Mouse (Mus musculus) embryonic facial prominence, embryonic 12.5 days (tissue): Measurements from ENCODE around the gene Ctbs. TPM values are rescaled to one million over a fixed set of nuclear protein-coding genes. Genes with fewer than 3 reads are reported as not detected.
"Not testable (repeated sequence)": the region's sequence is repeated elsewhere in the genome, so short reads cannot be mapped to it uniquely, and the experiment has no call there.

Source experiments
- ATAC-seq: fragments of 200-750 bp; cut with Nextera tagmentation; 2 replicates; pipeline ENCODE4 v1.8.0; 2017; ENCODE audit not compliant: insufficient number of reproducible peaks, insufficient read depth, low FRiP score, low TSS enrichment
- H3K27ac ChIP-seq: fragments of 300-500 bp; sonication (generic); 2 replicates; pipeline ENCODE4 v1.5.1; 2016; ENCODE audit warnings: mild to moderate bottlenecking
- H3K27me3 ChIP-seq: fragments of 300-500 bp; sonication (generic); 2 replicates; pipeline ENCODE4 v1.6.1; 2016; ENCODE audit warnings: mild to moderate bottlenecking, moderate library complexity
- H3K36me3 ChIP-seq: fragments of 300-500 bp; sonication (generic); 2 replicates; pipeline ENCODE4 v1.6.1; 2016; ENCODE audit warnings: mild to moderate bottlenecking
- H3K4me1 ChIP-seq: fragments of 300-500 bp; sonication (generic); 2 replicates; pipeline ENCODE4 v1.6.1; 2016
- H3K4me2 ChIP-seq: fragments of 300-500 bp; sonication (generic); replicated peaks from 2 replicates; pipeline ENCODE4 v1.6.1; 2016; ENCODE audit warnings: mild to moderate bottlenecking, moderate library complexity
- H3K4me3 ChIP-seq: fragments of 300-500 bp; sonication (generic); 2 replicates; pipeline ENCODE4 v1.5.1; 2016; ENCODE audit warnings: mild to moderate bottlenecking
- H3K9ac ChIP-seq: fragments of 300-500 bp; sonication (generic); 2 replicates; pipeline ENCODE4 v1.6.1; 2016; ENCODE audit warnings: mild to moderate bottlenecking, moderate library complexity
- H3K9me3 ChIP-seq: fragments of 300-500 bp; sonication (generic); 2 replicates; pipeline ENCODE4 v1.6.1; 2016; ENCODE audit warnings: mild to moderate bottlenecking, moderate library complexity
- whole genome bisulfite sequencing: fragments of 180-500 bp; shearing (Covaris S2); methylation state at CpG from one replicate; pipeline ENCODE4 v1.1.7; 2016; 5-methylcytosine and 5-hydroxymethylcytosine counted together
- polyA plus RNA-seq: library from polyadenylated mRNA; unstranded; fragments of >200 nt; fragmentation: Nextera tagmentation; extraction: Ambion mirVana; gene quantifications from 2 replicates; pipeline ENCODE4 v1.2.1, GENCODE M21; 2016

The Ctbs gene
- polyA plus RNA-seq, 1 experiment from 2014 or later = 10.6 TPM

DNA sequence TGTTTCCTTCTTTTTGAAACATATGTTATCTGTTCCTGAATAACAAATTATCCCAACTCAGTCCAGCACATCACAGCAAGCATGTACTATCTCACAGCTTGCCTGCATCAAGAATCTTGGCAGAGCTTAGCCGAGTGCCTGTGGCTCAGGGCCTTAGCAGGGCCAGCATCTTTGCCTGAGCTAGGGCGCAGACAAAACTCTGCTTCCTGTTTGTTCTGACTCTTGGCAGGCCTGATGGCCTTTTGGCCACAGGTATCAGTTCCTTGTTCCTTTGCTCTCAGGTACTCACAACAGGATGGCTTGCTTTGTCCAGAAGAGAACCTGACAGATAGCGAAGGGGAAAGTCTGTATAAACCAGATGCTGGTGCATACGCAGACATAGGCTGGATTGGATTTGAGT, 35.6 kb upstream of the Ctbs start:
- Histone ChIP-seq H3K9ac (no peak overlapping the region), H3K9me3 (no peaks in the 10 kb centered on the region), H3K4me1 (no peaks in the 10 kb centered on the region), H3K27ac (no peak overlapping the region), H3K27me3 (no peaks in the 10 kb centered on the region), H3K36me3 (peaks cover 9% of the 10 kb centered on the region), H3K4me3 (no peak overlapping the region), H3K4me2 (no peak overlapping the region)
- ATAC-seq = no peak
- WGBS = 92% methylated on average over 4 of the region's 4 CpGs

DNA sequence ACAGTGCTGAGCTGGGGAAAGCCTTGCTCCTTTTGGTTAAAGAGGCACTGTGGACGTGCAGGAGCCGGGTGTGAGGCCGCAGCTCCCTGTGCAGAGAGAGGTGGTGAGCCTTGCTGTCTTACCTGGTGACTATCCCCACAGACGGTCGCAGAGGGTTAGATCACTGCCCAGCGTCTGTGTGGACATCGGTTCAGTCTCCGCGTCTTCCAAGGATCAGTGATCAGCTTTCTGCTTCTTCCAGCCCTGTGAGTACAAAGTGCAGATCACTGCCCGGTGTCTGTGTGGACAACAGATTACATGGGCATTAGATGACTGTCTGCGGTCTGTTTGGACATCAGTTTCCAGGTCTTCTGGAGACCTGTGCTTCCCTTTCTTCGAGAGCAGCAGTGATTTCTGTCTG, 35.0 kb upstream of the Ctbs start:
- WGBS = 91% methylated on average over 12 of the region's 12 CpGs

DNA sequence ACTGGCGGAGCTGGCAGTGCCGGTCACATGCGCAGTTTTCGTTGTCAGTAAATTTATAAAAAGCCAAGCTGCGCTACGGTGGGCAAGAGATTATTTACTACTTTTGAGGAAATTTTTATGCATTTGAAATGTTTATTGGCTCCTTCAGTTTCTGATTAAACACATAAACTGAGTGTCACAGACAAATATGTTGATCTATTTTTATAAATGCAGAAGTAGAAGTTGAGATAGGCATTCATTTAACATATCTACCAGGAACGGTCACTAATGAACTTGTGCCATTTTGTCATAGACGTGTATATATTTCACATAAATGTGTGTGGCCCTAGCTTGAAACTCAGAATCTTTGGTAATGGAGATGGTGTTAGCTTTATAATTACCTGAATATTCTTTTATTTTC, 31.7 kb upstream of the Ctbs start:
- no peak for ATAC-seq
- peaks cover 24% of the 10 kb centered on the region for H3K36me3 ChIP-seq
- no peak overlapping the region for H3K4me2 ChIP-seq
- 97% methylated on average over 8 of the region's 8 CpGs for WGBS
- no peaks in the 10 kb centered on the region for H3K27me3 ChIP-seq
- no peak overlapping the region for H3K9ac ChIP-seq
- H3K4me3 ChIP-seq = no peak overlapping the region
- H3K4me1 ChIP-seq = no peaks in the 10 kb centered on the region
- no peaks in the 10 kb centered on the region for H3K9me3 ChIP-seq
- no peak overlapping the region for H3K27ac ChIP-seq

More for the DNA sequence above, 35.0 kb upstream of the Ctbs start:
- Histone ChIP-seq H3K36me3 (peaks cover 15% of the 10 kb centered on the region), H3K4me2 (no peak overlapping the region), H3K27ac (no peak overlapping the region), H3K9ac (no peak overlapping the region), H3K9me3 (no peaks in the 10 kb centered on the region), H3K27me3 (no peaks in the 10 kb centered on the region), H3K4me3 (no peak overlapping the region), H3K4me1 (no peaks in the 10 kb centered on the region)
- no peak for ATAC-seq

DNA sequence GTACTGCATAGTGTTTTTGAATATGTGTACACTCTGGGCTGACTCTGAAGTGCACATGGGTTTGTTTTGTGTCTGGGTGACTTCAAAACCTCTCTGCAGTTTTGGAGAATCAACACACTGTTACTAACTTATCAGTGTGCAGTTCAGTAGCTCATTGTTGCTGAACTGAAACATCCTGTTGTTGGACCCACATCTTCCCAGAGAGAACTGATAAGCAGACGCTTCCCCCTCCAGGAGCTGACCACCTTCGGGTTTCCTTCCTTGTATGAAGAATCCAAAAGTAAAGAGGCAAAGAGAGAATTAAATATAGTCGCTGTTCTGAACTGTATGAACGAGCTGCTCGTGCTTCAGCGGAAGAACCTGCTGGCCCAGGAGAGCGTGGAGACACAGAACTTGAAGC, 30.7 kb upstream of the Ctbs start:
- no peak for ATAC-seq
- H3K36me3 ChIP-seq = peaks cover 27% of the 10 kb centered on the region
- no peak overlapping the region for H3K27ac ChIP-seq
- no peaks in the 10 kb centered on the region for H3K4me1 ChIP-seq
- H3K9me3 ChIP-seq = no peaks in the 10 kb centered on the region
- no peaks in the 10 kb centered on the region for H3K27me3 ChIP-seq
- H3K4me2 ChIP-seq = no peak overlapping the region
- 87% methylated on average over 7 of the region's 7 CpGs for WGBS
- no peak overlapping the region for H3K9ac ChIP-seq
- no peak overlapping the region for H3K4me3 ChIP-seq

DNA sequence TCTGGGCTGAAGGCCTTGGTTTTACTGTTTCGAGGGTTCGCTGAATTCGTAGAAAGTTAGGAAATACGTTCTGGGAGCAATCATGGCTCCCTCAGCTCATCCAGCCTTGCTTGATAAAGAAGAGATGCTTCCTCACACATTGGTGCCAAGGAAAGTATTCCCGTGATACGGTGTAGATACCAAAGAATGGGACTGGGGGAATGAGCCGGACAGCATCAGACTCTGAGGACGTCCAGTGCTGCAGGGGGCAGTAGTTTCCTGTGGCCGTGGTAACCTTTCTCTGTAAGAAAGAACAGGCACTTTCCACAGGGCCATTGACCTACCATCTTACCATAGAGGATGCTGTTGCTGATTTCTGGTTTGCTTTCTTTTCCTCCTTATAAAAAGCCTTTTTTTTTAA, 30.1 kb upstream of the Ctbs start:
- no peak for ATAC-seq
- no peaks in the 10 kb centered on the region for H3K4me1 ChIP-seq
- 91% methylated on average over 9 of the region's 9 CpGs for WGBS
- no peak overlapping the region for H3K4me3 ChIP-seq
- H3K9ac ChIP-seq = no peak overlapping the region
- H3K9me3 ChIP-seq = no peaks in the 10 kb centered on the region
- H3K27ac ChIP-seq = no peak overlapping the region
- H3K4me2 ChIP-seq = no peak overlapping the region
- H3K27me3 ChIP-seq = no peaks in the 10 kb centered on the region
- peaks cover 27% of the 10 kb centered on the region for H3K36me3 ChIP-seq

DNA sequence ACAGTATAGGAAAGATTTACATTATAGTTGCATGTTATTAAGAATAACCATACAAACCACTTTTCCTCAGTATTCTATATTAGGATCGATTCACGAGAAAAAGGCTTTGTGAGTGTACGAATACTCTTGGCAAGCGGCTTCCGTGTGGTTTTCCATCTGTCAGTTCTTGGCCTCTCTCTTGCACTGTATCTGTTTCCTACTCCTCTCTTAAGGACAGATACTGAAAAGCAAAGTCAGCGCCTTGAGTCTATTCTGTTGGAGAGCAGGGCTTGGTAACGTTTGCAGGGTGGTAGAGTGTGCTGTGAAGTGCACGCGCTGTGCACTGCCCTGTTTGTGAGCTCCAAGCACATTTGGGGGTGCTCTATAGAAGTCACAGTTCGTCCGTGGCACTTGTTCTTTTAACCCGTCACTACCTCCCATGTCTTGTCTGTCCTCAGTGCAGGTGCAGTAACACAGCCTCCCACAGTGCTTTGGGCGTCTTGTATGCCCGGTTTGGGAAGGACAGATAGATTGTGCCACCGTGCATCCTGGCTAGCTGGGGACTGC, 29.5 kb upstream of the Ctbs start:
- Histone ChIP-seq H3K27me3 (no peaks in the 10 kb centered on the region), H3K9me3 (no peaks in the 10 kb centered on the region), H3K27ac (no peak overlapping the region), H3K36me3 (peaks cover 27% of the 10 kb centered on the region), H3K4me1 (no peaks in the 10 kb centered on the region), H3K4me2 (no peak overlapping the region), H3K9ac (no peak overlapping the region), H3K4me3 (no peak overlapping the region)
- no peak for ATAC-seq
- WGBS = 94% methylated on average over 15 of the region's 15 CpGs

- Histone ChIP-seq H3K4me2 (no peak overlapping the region), H3K9me3 (no peaks in the 10 kb centered on the region), H3K4me1 (no peaks in the 10 kb centered on the region), H3K9ac (no peak overlapping the region), H3K36me3 (peaks cover 30% of the 10 kb centered on the region), H3K27ac (no peak overlapping the region), H3K27me3 (no peaks in the 10 kb centered on the region), H3K4me3 (no peak overlapping the region)
- 26% methylated on average over 8 of the region's 8 CpGs for WGBS
- no peak for ATAC-seq
These were observed 27.8 kb upstream of the Ctbs start for GRCm38 (mm10) chr3:146421787-146422186.

DNA sequence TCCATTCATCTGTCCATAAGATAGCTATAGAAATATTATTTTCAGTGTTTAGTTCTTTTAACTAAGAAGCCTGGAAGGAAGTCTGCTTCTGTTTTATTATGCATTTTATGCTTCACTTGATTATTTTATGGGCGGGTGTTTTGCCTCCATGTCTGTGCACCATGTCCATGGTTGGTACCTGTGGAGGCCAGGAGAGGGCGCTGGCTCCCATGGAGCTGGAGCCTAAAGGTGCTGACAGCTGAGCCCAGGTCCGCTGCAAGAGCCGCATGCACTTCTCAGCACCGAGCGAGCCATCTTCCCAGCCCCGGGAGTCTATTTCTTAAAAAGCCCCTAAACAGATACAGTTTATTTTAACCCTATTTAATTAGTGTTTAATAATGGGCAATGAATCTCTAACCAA, 25.9 kb upstream of the Ctbs start:
- ATAC-seq = no peak
- H3K9me3 ChIP-seq = no peaks in the 10 kb centered on the region
- H3K4me2 ChIP-seq = no peak overlapping the region
- H3K4me1 ChIP-seq = no peaks in the 10 kb centered on the region
- 87% methylated on average over 7 of the region's 7 CpGs for WGBS
- H3K4me3 ChIP-seq = no peak overlapping the region
- H3K27ac ChIP-seq = no peak overlapping the region
- peaks cover 34% of the 10 kb centered on the region for H3K36me3 ChIP-seq
- no peaks in the 10 kb centered on the region for H3K27me3 ChIP-seq
- H3K9ac ChIP-seq = no peak overlapping the region

DNA sequence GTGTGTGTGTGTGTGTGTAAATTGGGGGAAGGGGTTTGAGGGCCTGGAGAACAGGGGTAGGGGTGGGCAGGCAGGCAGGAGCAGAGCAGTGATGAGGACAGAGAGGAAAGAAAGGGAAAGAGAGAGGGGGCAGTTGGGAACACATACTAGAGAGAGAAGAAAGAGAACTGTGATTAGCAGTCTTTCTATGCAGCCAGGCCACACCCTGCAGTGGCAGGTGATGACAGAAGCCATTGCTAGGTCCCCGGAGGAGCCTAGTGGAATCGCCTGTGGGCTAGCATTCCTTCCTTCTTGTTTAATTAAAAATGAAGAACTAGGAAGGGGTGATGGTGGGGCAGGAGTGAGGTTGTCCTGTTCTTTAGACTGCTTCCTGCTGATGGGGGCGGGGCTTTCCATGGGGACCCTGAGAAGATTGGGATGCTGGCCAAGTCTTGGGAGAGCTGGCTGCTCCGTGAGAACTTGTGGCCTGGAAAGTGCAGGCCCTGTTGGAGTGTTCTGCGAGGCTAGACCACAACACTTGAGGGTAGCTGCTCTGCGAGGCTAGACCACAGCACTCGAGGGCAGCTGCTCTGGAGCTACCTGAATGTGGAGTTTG, 25.2 kb upstream of the Ctbs start:
- no peaks in the 10 kb centered on the region for H3K4me1 ChIP-seq
- H3K27me3 ChIP-seq = no peaks in the 10 kb centered on the region
- H3K4me3 ChIP-seq = no peak overlapping the region
- H3K9ac ChIP-seq = no peak overlapping the region; the same call in 1 of the 2 replicates
- H3K36me3 ChIP-seq = peaks cover 33% of the 10 kb centered on the region
- no peak overlapping the region for H3K4me2 ChIP-seq
- 69% methylated on average over 7 of the region's 7 CpGs for WGBS
- no peak for ATAC-seq
- no peaks in the 10 kb centered on the region for H3K9me3 ChIP-seq
- H3K27ac ChIP-seq = no peak overlapping the region

DNA sequence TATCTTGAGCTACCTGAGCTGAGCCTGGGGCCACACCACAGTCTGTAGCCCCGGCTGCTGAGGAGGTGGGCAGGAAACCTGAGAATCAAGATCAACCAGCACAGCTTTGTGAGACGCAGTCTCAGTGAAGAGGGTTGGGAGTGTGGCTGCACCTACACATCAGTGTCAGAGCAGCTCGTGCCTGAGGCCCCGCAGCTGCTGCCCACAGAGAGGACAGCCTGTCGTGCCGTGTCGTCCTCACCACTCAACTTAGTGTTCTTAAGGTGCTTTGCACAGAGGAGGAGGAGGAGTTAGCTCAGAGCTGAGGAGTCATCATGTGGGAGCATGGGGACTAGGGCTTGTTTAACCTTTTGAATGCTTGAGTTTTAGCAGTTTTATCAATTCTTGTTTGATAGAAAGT, 23.7 kb upstream of the Ctbs start:
- Histone ChIP-seq H3K9me3 (no peaks in the 10 kb centered on the region), H3K27ac (no peak overlapping the region), H3K9ac (no peak overlapping the region), H3K36me3 (peaks cover 28% of the 10 kb centered on the region), H3K27me3 (no peaks in the 10 kb centered on the region), H3K4me2 (no peak overlapping the region), H3K4me3 (no peak overlapping the region), H3K4me1 (no peaks in the 10 kb centered on the region)
- peak; percentile 6; the same call in 1 of the 2 replicates for ATAC-seq
- WGBS = 68% methylated on average over 7 of the region's 7 CpGs

GRCm38 (mm10) chr3:146426489-146426888, 23.1 kb upstream of the Ctbs start:
- ATAC-seq = no peak
- no peak overlapping the region for H3K27ac ChIP-seq
- no peak overlapping the region for H3K4me3 ChIP-seq
- H3K4me1 ChIP-seq = no peaks in the 10 kb centered on the region
- no peaks in the 10 kb centered on the region for H3K27me3 ChIP-seq
- 91% methylated on average over 8 of the region's 8 CpGs for WGBS
- peaks cover 32% of the 10 kb centered on the region for H3K36me3 ChIP-seq
- H3K4me2 ChIP-seq = no peak overlapping the region
- H3K9ac ChIP-seq = no peak overlapping the region
- H3K9me3 ChIP-seq = no peaks in the 10 kb centered on the region

GRCm38 (mm10) chr3:146433063-146433462, 16.5 kb upstream of the Ctbs start:
- ATAC-seq, H3K27ac ChIP-seq: not testable (repeated sequence)

More at GRCm38 (mm10) chr3:146433063-146433462, 16.5 kb upstream of the Ctbs start:
- 89% methylated on average over 11 of the region's 11 CpGs for WGBS
- H3K4me1 ChIP-seq, H3K27me3 ChIP-seq, H3K4me2 ChIP-seq, H3K9me3 ChIP-seq, H3K9ac ChIP-seq, H3K4me3 ChIP-seq: not testable (repeated sequence)
- peaks cover 61% of the 10 kb centered on the region for H3K36me3 ChIP-seq
